In the genomic region with DNA sequence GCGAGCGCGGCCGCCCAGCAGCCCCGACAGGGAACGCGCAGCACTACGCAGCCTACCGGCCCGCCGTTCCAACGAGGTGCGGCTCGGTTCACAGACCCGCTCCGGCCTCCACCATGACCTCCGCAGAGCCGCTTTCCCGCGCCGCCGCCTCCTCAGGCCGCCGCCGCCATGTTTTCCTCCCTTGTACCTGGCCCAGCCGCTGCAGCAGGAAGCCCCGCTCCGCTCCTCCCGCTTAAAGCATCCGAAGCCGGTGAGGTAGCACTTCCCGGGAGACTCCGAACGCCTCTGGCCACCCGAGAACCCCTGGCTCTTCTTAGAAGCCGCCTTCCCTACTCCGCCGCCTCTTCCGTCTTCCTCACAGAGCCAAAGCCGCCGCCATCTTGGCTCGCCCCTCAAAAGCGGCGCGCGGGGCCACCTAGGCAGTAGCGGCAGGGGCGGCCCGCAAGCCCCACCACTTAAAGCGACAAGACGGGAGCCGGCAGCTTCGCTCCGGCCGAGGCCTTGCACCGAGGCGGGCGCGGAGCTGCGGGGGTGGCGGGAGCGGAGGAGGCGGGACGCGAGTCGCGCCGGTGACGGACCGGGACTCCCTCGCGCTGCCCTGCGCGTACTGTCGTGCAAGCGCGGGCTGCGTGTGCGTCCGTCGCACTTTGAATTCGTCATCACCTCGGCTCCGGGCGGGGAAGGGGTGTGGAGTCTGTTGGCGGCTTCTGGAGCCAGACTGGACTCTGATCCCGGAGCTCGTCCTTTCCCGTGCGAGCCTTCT, we compare ENCODE assay signal across 8 mouse cellular contexts. TPM values are rescaled to one million over a fixed set of nuclear protein-coding genes. Genes with fewer than 3 reads are reported as not detected.
DNase-seq lines count a peak whose midpoint lies in the region; ATAC-seq lines count a peak whose summit lies in the region.

Gene Ppp4r3a, minus strand, starts transcription at position 627 of the 763 bp plus-strand sequence.

- peak within 1 kb of the TSS; percentile 98 for H3K4me3 ChIP-seq in brown adipose tissue, adult 24 weeks (ENCODE audit: insufficient read depth, low read depth, low read length)
- peak within 1 kb of the TSS; percentile 97 for H3K4me3 ChIP-seq in heart, embryonic 13.5 days
- peak within 1 kb of the TSS; percentile 92 for H3K4me3 ChIP-seq in liver, embryonic 12.5 days
- H3K4me3 ChIP-seq in stomach, embryonic 15.5 days (replicated peaks), result peak within 1 kb of the TSS; percentile 84

- H3K4me1 ChIP-seq in brown adipose tissue, adult 24 weeks (ENCODE audit: control insufficient read depth, insufficient read depth, insufficient read length, low read length), result peaks cover 7% of the 10 kb centered on the region
- H3K4me1 ChIP-seq in heart, embryonic 13.5 days, result peaks cover 62% of the 10 kb centered on the region
- H3K4me1 ChIP-seq in liver, embryonic 12.5 days, result peaks cover 41% of the 10 kb centered on the region
- peaks cover 11% of the 10 kb centered on the region for H3K4me1 ChIP-seq in stomach, embryonic 15.5 days

- no peaks in the 10 kb centered on the region for H3K27me3 ChIP-seq in heart, embryonic 13.5 days (replicated peaks)
- H3K27me3 ChIP-seq in liver, embryonic 12.5 days (replicated peaks), result no peaks in the 10 kb centered on the region
- H3K27me3 ChIP-seq in stomach, embryonic 15.5 days (replicated peaks), result no peaks in the 10 kb centered on the region

- peak within 1 kb of the TSS; percentile 92 for H3K27ac ChIP-seq in brown adipose tissue, adult 24 weeks (replicated peaks; ENCODE audit: low read depth, low read length)
- H3K27ac ChIP-seq in heart, embryonic 13.5 days (replicated peaks), result peak within 1 kb of the TSS; percentile 100
- peak within 1 kb of the TSS; percentile 94 for H3K27ac ChIP-seq in liver, embryonic 12.5 days
- H3K27ac ChIP-seq in stomach, embryonic 15.5 days, result peak within 1 kb of the TSS; percentile 99

- no peaks in the 10 kb centered on the region for H3K9me3 ChIP-seq in heart, embryonic 13.5 days
- H3K9me3 ChIP-seq in liver, embryonic 12.5 days (replicated peaks), result no peaks in the 10 kb centered on the region
- no peaks in the 10 kb centered on the region for H3K9me3 ChIP-seq in stomach, embryonic 15.5 days

- DNase-seq in CD4-positive, CD25-positive, alpha-beta regulatory T cell, adult 2 months (ENCODE audit: low read depth, low spot score), result peak; percentile 96
- DNase-seq in fat pad, adult 2 months (ENCODE audit: extremely low read depth, low read depth, low spot score), result peak; percentile 42
- DNase-seq in kidney, postnatal 10 days, result peak; percentile 98
- peak; percentile 86 to 90 for DNase-seq in natural killer cell, adult 2 months (ENCODE audit: low spot score in 2 of 2)

- peaks cover 17% of the 10 kb centered on the region for H3K36me3 ChIP-seq in heart, embryonic 13.5 days
- H3K36me3 ChIP-seq in liver, embryonic 12.5 days, result peaks cover 25% of the 10 kb centered on the region
- 0 out of 2 replicates have a peak, but pooled peaks cover 2% of the 10 kb centered on the region for H3K36me3 ChIP-seq in stomach, embryonic 15.5 days

- peak within 1 kb of the TSS; percentile 99 for H3K9ac ChIP-seq in heart, embryonic 13.5 days
- H3K9ac ChIP-seq in liver, embryonic 12.5 days, result peak within 1 kb of the TSS; percentile 99
- peak within 1 kb of the TSS; percentile 97 for H3K9ac ChIP-seq in stomach, embryonic 15.5 days

- peak within 1 kb of the TSS; percentile 97 for H3K4me2 ChIP-seq in heart, embryonic 13.5 days
- peak within 1 kb of the TSS; percentile 91 for H3K4me2 ChIP-seq in liver, embryonic 12.5 days
- H3K4me2 ChIP-seq in stomach, embryonic 15.5 days, result peak within 1 kb of the TSS; percentile 71

- ATAC-seq in heart, embryonic 13.5 days (ENCODE audit: extremely low read depth, insufficient number of reproducible peaks, low FRiP score, low TSS enrichment), result peak; percentile 91
- ATAC-seq in liver, embryonic 12.5 days, result peak; percentile 94
- ATAC-seq in stomach, embryonic 15.5 days (ENCODE audit: insufficient read depth, low FRiP score, low read depth), result peak; percentile 97

- under 1% methylated on average over 86 of the region's 90 CpGs for WGBS in heart, embryonic 13.5 days
- WGBS in liver, embryonic 12.5 days (ENCODE audit: insufficient replicate concordance), result under 1% methylated on average over 88 of the region's 90 CpGs
- WGBS in stomach, embryonic 15.5 days, result under 1% methylated on average over 90 of the region's 90 CpGs

RNA-seq across cellular contexts. Expression of gene Ppp4r3a, which starts in this region (rescaled TPM):
- 19.4 and 37.8 TPM in 2 replicates for polyA plus RNA-seq in brown adipose tissue, adult 24 weeks (2012; ENCODE audit: insufficient read depth, insufficient read length, missing spikeins)
- polyA plus RNA-seq in heart, embryonic 13.5 days (2015; fragmentation: Nextera tagmentation; extraction: Ambion mirVana), result 24.2 and 25.6 TPM in 2 replicates
- 50.1 TPM in 2 replicates for polyA plus RNA-seq in liver, embryonic 12.5 days (2016; fragmentation: Nextera tagmentation; extraction: Ambion mirVana)
- 39.9 and 46.9 TPM in 2 replicates for polyA plus RNA-seq in stomach, embryonic 15.5 days (2015; fragmentation: Nextera tagmentation; extraction: Ambion mirVana)

Comparison
In these comparisons a context has a peak if more than half of its experiments do, and no peak if none do; other contexts are left out.
1. Peak in every context shown above with its lines: DNase-seq, ATAC-seq, H3K4me3 ChIP-seq and H3K27ac ChIP-seq.
2. DNase-seq: peak in every context shown above with its lines; median percentile 98 in kidney, postnatal 10 days; 96 in CD4-positive, CD25-positive, alpha-beta regulatory T cell, adult 2 months; 88 in natural killer cell, adult 2 months; 42 in fat pad, adult 2 months.